Mouse (Mus musculus) layer of hippocampus, adult 2 months (tissue): Measurements from ENCODE around the gene Cdc26. TPM values are rescaled to one million over a fixed set of nuclear protein-coding genes. Genes with fewer than 3 reads are reported as not detected.

Experiments
- DNase-seq, 2 experiments: peaks; one replicate each; pipeline ENCODE4 v3.0.0; 2022; ENCODE audit warnings: low spot score in 2 of 2
- H3K27ac ChIP-seq: fragments of 200-600 bp; 2 replicates; pipeline ENCODE4 v1.8.1; 2022
- H3K4me3 ChIP-seq: fragments of 200-600 bp; 2 replicates; pipeline ENCODE4 v1.8.1; 2022; ENCODE audit warnings: mild to moderate bottlenecking
- CTCF ChIP-seq: fragments of 200-600 bp; conservative IDR thresholded peaks from 2 replicates; pipeline ENCODE4 v1.8.1; 2022; ENCODE audit warnings: antibody characterized with exemption, mild to moderate bottlenecking, moderate library complexity
- total RNA-seq, 2 experiments: library from RNA; stranded (reverse); gene quantifications; 2 replicates each; pipeline ENCODE4 v1.2.3; 2021

The Cdc26 gene
- total RNA-seq, 2 experiments from 2014 or later, result 49.0 to 51.3 TPM

GRCm38 (mm10) chr4:62427978-62428758 is 19.7 kb upstream of the Cdc26 start:
- Histone ChIP-seq H3K27ac (no peak overlapping the region), H3K4me3 (no peak overlapping the region)
- TF ChIP-seq CTCF, result no peak
- DNase-seq, result no peak

DNA sequence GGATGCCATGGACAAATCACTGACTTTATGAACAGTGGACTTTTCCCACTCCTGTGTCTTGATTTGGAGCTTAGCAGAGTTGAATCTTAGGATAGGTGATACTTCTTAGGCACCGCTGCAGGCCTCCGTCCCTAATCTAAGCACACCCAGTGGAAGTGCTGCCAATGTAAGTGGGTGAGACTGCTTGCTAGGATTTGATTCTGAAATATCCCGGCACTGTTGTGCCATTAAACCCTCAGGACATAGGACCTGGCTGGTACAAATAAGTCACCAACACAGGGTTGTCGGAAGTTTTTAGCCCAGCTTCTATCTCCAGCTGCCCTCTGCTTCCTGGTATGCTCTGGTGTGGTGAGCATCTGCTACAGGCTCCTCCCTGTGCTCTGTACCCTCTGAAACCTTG is 17.4 kb upstream of the Cdc26 start:
- DNase-seq, result no peak
- TF ChIP-seq CTCF, result no peak
- no peak overlapping the region for H3K27ac ChIP-seq
- no peak overlapping the region for H3K4me3 ChIP-seq

DNA sequence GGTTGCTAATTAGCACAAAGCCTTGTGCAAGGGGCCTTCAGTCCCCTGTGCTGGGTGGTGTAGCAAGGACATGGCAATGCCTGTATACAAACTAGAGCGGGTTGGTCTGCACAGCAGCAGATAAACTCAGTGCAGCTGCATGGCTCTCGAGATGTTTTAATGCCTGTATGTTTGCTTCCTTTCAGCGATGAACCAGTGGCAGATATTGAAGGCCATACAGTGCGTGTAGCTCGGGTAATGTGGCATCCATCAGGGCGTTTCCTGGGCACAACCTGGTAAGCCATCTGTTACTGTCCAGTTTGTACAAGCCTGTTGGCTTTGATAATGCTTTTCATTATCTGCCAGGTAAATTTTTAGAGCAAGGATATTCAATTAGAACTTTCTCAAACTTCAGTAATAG is 10.6 kb upstream of the Cdc26 start:
- TF ChIP-seq CTCF, result no peak
- Histone ChIP-seq H3K4me3 (no peak overlapping the region), H3K27ac (peak overlapping the region; percentile 59; the same call in 1 of the 2 replicates)
- no peak for DNase-seq

- peak in 1 of 2 experiments; percentile 41 for DNase-seq
- no peak for TF ChIP-seq CTCF
- Histone ChIP-seq H3K27ac (peak overlapping the region; percentile 59), H3K4me3 (no peak overlapping the region)
Measured at GRCm38 (mm10) chr4:62418448-62418847, 10.0 kb upstream of the Cdc26 start.

- no peak for TF ChIP-seq CTCF
Measured at GRCm38 (mm10) chr4:62411606-62412005, 3.2 kb upstream of the Cdc26 start.

DNA sequence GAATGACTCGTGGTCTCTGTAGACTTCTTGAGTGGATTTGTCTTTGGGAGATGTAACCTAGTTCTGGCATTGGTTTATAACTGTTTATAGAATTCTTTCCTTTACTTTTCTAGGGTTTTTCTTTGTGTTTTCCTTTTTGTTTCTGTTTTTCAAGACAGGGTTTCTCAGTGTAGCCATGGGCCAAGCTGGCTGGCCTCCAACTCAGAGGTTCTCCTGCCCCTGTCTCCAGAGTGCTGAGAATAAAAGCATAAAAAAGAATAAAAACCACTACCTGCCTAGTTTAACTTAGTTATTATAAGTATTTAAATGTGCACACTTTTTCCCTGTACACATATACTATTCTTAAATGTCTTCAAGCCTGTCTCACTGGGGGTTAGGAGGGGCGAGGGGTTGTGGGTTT is 1.9 kb upstream of the Cdc26 start:
- no peak for TF ChIP-seq CTCF
- Histone ChIP-seq H3K27ac (no peak overlapping the region), H3K4me3 (no peak overlapping the region; the same call in 1 of the 2 replicates)
- no peak for DNase-seq

More at GRCm38 (mm10) chr4:62411606-62412005, 3.2 kb upstream of the Cdc26 start:
- H3K27ac ChIP-seq, result no peak overlapping the region
- no peak overlapping the region for H3K4me3 ChIP-seq
- no peak for DNase-seq

GRCm38 (mm10) chr4:62409615-62410014 is 1.2 kb upstream of the Cdc26 start:
- H3K4me3 ChIP-seq, result peak overlapping the region; percentile 90
- H3K27ac ChIP-seq, result no peak overlapping the region
- no peak for TF ChIP-seq CTCF
- no peak for DNase-seq

GRCm38 (mm10) chr4:62407730-62408582 is 486 bp downstream of the Cdc26 start:
- peak; percentile 77 for TF ChIP-seq CTCF
- peak overlapping the region; percentile 90 for H3K4me3 ChIP-seq
- peak overlapping the region; percentile 93 for H3K27ac ChIP-seq
- DNase-seq, result peak; percentile 20 to 35

GRCm38 (mm10) chr4:62406133-62406532 is 2.3 kb downstream of the Cdc26 start:
- Histone ChIP-seq H3K4me3 (no peak overlapping the region), H3K27ac (no peak overlapping the region)
- DNase-seq, result no peak
- no peak for TF ChIP-seq CTCF

- TF ChIP-seq CTCF, result no peak
- no peak overlapping the region for H3K4me3 ChIP-seq
- peak overlapping the region; percentile 49 for H3K27ac ChIP-seq
- peak; percentile 28 to 55 for DNase-seq
Measured at GRCm38 (mm10) chr4:62398956-62399355, 9.5 kb downstream of the Cdc26 start.

DNA sequence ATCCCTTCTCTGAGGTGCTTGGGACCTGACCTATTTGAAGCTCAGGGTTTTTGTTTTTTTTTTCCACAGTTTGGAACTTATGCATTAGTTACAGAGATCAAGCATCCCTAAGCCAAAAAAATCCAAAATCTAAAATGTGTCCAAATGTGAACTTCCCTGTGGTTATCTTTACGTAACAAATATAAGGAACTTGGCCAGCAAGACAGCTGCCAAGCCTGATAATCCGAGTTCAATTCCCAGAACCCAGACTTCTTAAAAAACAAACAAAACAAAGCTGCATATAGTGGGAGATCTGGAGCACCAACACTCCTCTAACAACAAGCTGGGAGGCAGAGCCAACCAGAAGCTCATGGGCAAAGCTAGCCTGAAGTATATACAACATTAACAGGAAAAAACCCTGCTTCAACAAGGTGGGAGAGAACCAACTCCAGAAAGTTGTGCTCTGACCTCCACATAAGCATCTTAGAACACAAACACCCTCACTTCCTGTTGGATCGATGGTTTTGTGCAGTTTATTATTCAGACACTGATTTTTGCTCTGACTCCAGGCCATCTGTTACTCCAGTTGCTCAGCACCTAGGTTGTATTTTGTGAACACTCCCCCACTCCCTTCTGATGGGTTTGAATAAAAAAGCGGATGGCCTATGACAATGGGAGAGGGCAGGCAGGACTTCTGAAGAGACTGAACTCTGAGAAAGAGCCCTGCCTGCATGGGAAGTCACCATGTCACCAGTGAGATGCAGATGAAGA is 10.7 kb downstream of the Cdc26 start:
- peak; percentile 48 to 58 for DNase-seq
- TF ChIP-seq CTCF, result no peak
- Histone ChIP-seq H3K4me3 (no peak overlapping the region), H3K27ac (peak overlapping the region; percentile 65)

GRCm38 (mm10) chr4:62395806-62396205 is 12.6 kb downstream of the Cdc26 start:
- Histone ChIP-seq H3K27ac (no peak overlapping the region; the same call in 1 of the 2 replicates), H3K4me3 (no peak overlapping the region)
- DNase-seq, result no peak
- TF ChIP-seq CTCF, result no peak

DNA sequence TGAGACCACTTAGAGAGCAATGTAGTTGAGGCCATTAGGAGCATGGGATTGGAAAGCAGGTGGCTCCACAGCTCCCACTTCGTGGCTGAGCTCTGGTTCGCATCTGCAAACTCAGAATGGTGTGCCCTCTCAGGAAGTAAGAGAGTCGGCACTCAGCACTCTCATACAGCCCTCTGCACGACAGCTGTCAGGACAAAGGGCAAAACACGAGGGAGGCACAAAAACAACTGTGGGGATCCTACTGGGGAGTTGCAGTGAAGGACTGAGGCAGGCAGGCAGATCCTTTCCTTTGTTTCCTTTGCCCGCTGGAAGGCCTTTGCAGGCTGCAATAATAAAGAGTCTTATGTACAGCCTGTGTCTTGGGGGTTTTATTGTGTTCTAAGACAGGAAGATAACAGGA is 15.0 kb downstream of the Cdc26 start:
- no peak overlapping the region for H3K27ac ChIP-seq
- TF ChIP-seq CTCF, result no peak

More for the DNA sequence above, 15.0 kb downstream of the Cdc26 start:
- H3K4me3 ChIP-seq, result no peak overlapping the region
- no peak for DNase-seq
